Mouse (Mus musculus) c-Kit-positive CD71-positive TER-119-negative erythroid progenitor cells, embryonic 14.5 days (primary cell): ENCODE data around the gene 1700092M07Rik.

Experiments
- DNase-seq: peaks from one replicate; pipeline ENCODE4 v3.0.0-alpha.2; 2013; ENCODE audit warnings: low read depth

1700092M07Rik gene

GRCm38 (mm10) chr19:8740603-8741002 lies at the start of gene 1700092M07Rik:
TSS of gene 1700092M07Rik (plus strand) at chr19:8740718.
- no peak for DNase-seq

DNA sequence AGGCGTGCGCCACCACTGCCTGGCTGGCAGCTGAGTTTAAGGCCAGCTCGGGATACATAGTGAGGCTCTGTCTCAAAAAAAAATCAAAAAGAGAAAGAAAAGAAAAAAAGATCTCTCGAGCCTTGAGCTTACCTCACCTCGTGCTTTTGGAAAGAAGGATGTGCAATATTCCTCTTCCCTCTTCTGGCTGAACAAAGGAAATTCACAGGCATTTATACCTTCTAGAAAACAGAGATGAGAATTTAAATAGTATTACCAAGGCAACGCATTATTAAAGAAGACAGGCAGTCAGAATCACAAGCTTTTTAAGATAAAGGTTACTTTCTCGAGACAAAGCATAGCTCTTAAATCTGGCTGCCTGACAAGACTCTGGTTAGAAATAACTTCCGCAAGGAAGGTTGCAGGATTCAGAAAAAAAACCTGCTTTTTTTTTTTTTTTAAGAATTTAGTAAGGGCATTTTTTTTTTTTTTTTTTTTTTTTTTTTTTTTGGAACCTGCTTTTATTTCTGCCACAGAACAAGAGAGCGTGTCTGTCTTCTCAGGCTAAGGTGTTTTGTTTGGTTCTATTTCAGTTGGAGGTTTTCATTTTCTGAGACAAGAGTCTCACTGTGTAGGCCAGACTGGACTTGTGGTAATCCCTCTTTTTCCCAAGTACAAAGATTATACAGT lies 48.5 kb upstream of the 1700092M07Rik start:
- DNase-seq = no peak

- no peak for DNase-seq
These were observed 47.8 kb upstream of the 1700092M07Rik start for GRCm38 (mm10) chr19:8692740-8693139.

- DNase-seq = no peak
These were observed 45.2 kb upstream of the 1700092M07Rik start for GRCm38 (mm10) chr19:8695330-8695729.

DNA sequence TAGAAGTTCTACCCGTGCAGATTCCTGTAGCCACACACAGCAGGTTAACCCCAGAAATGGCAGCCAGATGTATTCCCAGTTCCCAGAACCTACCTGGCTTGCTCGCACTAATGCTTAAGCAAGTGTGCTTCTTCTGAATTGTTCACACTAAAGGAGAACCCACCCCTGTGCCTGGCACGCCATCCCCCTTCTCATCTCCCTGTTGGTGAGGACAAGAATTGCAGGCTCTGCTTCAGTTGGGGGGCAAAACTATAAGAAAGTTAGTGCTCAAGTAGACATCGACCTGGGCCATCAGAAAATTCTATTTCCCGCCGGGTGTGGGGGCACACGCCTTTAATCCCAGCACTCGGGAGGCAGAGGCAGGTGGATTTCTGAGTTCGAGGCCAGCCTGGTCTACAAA lies 40.9 kb upstream of the 1700092M07Rik start:
- no peak for DNase-seq

- DNase-seq = no peak
These were observed 38.1 kb upstream of the 1700092M07Rik start for GRCm38 (mm10) chr19:8702458-8702857.

- DNase-seq = no peak
These were observed 36.9 kb upstream of the 1700092M07Rik start for GRCm38 (mm10) chr19:8703571-8703970.

DNA sequence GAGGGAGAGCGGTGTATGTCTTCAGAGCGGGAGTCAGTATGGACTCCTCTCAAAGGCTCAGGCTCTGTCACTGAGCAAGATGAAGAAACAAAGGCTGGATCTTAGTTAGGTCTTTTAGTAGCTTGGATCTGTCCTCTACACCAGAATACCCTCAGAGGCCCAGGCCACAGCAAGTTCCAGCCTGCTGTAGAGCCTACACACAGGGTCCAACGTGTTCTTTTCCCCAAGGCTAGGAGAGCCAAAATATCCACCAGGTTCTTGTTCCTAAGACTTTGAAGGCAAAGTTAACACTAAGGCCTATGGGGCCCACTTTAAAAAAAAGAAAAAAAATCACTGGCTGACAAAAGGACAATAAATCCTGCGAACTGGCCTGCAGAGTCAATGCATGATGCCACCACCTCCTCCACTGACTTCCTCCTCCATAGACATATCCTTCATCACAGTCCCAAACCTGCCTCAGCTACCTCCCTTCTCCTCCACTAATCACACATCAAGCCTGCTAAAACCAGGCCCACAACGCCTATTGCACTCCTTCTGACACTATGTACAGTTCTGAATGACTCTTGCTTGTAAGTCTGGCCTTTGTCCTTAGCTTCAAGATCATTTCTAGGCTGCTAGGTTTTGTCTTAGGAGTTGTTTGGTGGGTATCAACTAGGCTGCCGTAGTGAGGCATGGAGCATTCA lies 35.4 kb upstream of the 1700092M07Rik start:
- no peak for DNase-seq

- no peak for DNase-seq
These were observed 34.3 kb upstream of the 1700092M07Rik start for GRCm38 (mm10) chr19:8706132-8706667.

DNA sequence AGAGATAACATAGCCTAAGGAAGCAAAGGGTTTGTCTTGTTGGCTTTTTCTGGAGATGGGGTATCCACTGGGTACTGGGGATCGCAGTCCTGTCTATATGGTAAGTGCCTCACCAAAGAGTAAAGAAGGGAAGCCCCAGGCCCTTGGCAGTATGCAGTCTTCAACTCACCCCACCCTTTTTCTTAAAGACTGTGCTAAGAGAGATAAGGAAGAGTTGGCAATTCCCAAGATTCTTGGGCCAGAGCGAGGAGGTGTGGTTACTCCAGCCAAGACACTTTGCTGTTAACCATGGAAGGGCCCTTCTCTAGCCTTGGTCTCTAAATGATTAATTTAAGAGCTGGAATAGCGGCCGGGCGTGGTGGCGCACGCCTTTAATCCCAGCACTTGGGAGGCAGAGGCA lies 33.6 kb upstream of the 1700092M07Rik start:
- DNase-seq = no peak

GRCm38 (mm10) chr19:8708954-8709353 lies 31.6 kb upstream of the 1700092M07Rik start:
- no peak for DNase-seq

GRCm38 (mm10) chr19:8710057-8710456 lies 30.5 kb upstream of the 1700092M07Rik start:
- DNase-seq = no peak

GRCm38 (mm10) chr19:8711506-8711905 lies 29.0 kb upstream of the 1700092M07Rik start:
- no peak for DNase-seq

DNA sequence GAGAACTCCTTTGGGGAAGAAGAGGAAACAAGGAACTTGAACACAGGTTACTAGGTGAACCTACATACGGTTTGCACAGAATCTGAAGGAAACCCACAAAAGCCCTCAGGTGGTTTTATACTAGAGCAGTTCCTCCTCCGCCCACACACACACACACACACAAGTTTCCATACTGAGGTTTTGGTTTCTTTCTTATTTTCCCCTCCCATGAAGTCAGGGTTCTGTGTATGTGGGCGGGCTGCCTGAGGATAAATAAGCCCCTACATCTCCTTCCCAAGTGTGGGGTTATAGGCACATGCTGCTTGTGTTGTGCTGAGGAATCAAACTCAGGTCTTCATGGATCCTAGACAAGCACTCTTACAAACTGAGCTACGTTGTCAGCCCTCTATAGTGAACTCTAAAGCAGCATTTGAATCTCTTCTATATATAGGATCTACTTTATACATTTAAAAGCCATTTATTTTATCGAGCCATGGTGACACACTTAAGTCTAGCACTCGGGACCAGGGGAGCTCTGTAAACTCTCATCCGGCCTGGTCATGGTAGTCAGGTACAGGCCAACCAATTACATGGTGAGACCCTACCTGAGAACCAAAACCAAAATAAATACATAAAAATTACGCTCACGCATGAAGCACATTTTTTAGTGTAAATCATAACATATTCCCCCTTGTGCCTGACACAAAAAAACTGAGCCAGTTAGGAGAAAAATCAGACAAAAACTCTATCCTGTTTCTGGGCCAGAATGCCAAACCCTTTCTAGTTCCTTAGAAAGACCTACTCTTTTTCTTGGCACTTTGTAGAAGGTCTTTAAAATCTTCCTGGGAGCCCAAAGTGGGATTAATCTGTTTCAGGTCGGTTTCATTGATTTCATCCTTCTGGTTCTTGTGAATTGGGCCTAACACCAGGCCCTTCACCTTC lies 28.3 kb upstream of the 1700092M07Rik start:
- DNase-seq = no peak

DNA sequence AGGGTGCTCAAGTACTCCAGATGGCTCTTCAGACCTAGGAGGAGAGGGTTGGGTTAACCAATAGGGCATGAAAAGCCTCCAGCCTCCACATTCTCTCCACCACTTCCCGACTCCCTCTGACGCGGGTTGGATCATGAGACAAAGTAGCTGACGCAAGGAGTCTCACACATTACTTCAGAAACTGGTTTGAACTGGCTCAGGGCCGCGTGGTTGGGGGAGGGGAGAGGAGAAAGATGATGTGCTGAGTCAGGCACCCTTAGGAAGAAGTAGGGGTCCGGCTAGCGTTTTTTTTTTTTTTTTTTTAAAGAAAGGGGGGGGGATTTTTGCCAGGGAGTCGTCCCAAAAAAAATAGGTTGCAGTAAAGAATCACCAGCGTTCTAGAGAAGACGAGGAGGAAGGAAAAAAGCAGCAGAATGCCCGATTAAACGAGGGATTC lies 27.6 kb upstream of the 1700092M07Rik start:
- peak; percentile 89 for DNase-seq

GRCm38 (mm10) chr19:8713306-8713996 lies 27.1 kb upstream of the 1700092M07Rik start:
- peak; percentile 82 for DNase-seq

GRCm38 (mm10) chr19:8713997-8714652 lies 26.4 kb upstream of the 1700092M07Rik start:
- no peak for DNase-seq

- DNase-seq = peak; percentile 85
These were observed 25.7 kb upstream of the 1700092M07Rik start for GRCm38 (mm10) chr19:8714653-8715481.

DNA sequence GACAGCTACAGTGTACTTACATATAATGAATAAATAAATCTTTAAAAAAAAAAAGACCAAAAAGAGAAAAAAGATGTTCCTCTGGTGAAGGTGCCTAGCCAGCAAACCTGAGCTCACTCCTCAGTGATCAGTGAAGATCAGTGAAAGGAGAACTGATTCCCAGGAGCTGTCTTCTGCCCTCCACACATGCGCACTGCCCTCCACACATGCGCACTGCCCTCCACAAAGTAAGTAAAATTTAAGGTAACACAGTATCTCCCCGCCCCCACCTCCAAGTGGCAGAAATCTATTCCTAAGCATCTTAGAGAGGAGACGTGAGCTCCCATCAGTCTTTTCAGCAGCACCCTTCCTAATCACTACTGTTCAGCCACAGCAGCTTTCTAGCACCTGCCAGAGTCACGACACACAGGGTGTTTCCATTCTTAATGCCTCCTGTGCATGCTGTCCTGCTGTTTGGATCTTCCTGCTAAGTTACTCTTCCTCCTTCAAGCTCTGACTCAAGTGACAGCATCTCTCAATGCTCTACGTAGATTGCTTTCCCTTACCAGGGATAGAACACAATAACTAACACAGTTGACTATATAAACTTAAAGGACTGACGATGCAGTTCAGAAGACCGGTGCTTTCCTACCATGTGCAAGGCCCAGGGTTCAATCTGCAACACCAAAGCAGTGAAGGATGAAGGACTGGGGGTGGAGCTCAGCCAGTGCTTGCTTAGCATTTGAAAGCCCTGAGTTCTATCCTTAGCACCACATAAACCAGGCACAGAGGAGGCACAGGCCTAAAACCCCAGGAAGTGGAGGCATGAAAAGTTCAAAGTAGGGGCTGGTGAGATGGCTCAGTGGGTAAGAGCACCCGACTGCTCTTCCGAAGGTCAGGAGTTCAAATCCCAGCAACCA lies 24.4 kb upstream of the 1700092M07Rik start:
- DNase-seq = no peak
